Mouse (Mus musculus) T-cell, adult 2 months (primary cell): Measurements from ENCODE around the gene Farp1.

Experiments used
- DNase-seq: peaks from one replicate; pipeline ENCODE4 v3.0.0; 2022; ENCODE audit warnings: low spot score

Gene Farp1

GRCm38 (mm10) chr14:121314934-121315333, 279.9 kb downstream of the Farp1 start:
- DNase-seq: peak; percentile 69

GRCm38 (mm10) chr14:121316136-121316535, 281.1 kb downstream of the Farp1 start:
- DNase-seq: no peak

- no peak for DNase-seq
Measured at GRCm38 (mm10) chr14:121316631-121317311, 281.8 kb downstream of the Farp1 start.

GRCm38 (mm10) chr14:121317312-121317671, 282.3 kb downstream of the Farp1 start:
- no peak for DNase-seq

GRCm38 (mm10) chr14:121318382-121318781, 283.4 kb downstream of the Farp1 start:
- no peak for DNase-seq

GRCm38 (mm10) chr14:121322150-121322549, 287.1 kb downstream of the Farp1 start:
- no peak for DNase-seq

GRCm38 (mm10) chr14:121322641-121323040, 287.6 kb downstream of the Farp1 start:
- no peak for DNase-seq

- peak; percentile 72 for DNase-seq
Measured at GRCm38 (mm10) chr14:121324521-121325330, 289.7 kb downstream of the Farp1 start.

- no peak for DNase-seq
Measured at GRCm38 (mm10) chr14:121326432-121326831, 291.4 kb downstream of the Farp1 start.

- DNase-seq: no peak
Measured at GRCm38 (mm10) chr14:121328878-121329277, 293.9 kb downstream of the Farp1 start.

- no peak for DNase-seq
Measured at GRCm38 (mm10) chr14:121329401-121330089, 294.5 kb downstream of the Farp1 start.

GRCm38 (mm10) chr14:121330090-121330408, 295.0 kb downstream of the Farp1 start:
- peak; percentile 30 for DNase-seq
